Mouse (Mus musculus) Patski (cell line): ENCODE results near the gene Vwde. TPM values are rescaled to one million over a fixed set of nuclear protein-coding genes. Genes with fewer than 3 reads are reported as not detected.

Experiments used
- ATAC-seq: fragments of 100-300 bp; one replicate; pipeline ENCODE4 v1.8.0; 2021
- CTCF ChIA-PET: fragments of 350-600 bp; sonication (Branson Sonifier 250); formaldehyde crosslinking; loops from one replicate; lab custom pipeline; 2022; ENCODE audit warnings: inconsistent platforms; lab: Charles Lee
- POLR2A ChIA-PET: fragments of 350-600 bp; sonication (Branson Sonifier 250); formaldehyde crosslinking; loops from one replicate; lab custom pipeline; 2022; ENCODE audit warnings: antibody characterized with exemption, inconsistent platforms; lab: Charles Lee
- DNase-seq: peaks from one replicate; pipeline ENCODE4 v3.0.0-alpha.2; 2011; ENCODE audit warnings: low read depth, low spot score
- H3K27me3 ChIP-seq: fragments of 371-371 bp; one replicate; pipeline ENCODE4 v1.5.1; 2021
- CTCF ChIP-seq: fragments of 100-300 bp; IDR thresholded peaks from one replicate; pipeline ENCODE4 v1.5.1; 2021
- in situ Hi-C: fragments of 300-500 bp; cut with MboI; formaldehyde crosslinking; loops from 3 replicates; pipeline ENCODE4 v1.11.1; 2018; ENCODE audit warnings: low pct_unique_long_range_greater_than_20kb, mixed read lengths
- polyA plus RNA-seq: library from polyadenylated mRNA; unstranded; gene quantifications from one replicate; pipeline ENCODE4 v1.2.3, GENCODE M21; 2021

Gene Vwde
- polyA plus RNA-seq, 1 experiment from 2014 or later: not detected

- no peak for TF ChIP-seq CTCF
- ChIA-PET POLR2A (no interaction called here), CTCF (interaction anchor here (1.4 kb wide), 1 partner anchor 14 kb away, joined by 3 read pairs; no protein-coding TSS in a partner anchor)
- DNase-seq (no peak), ATAC-seq (no peak)
- peaks cover 27% of the 10 kb centered on the region for H3K27me3 ChIP-seq
- in situ Hi-C loops: loop anchor here (5.0 to 10.0 kb wide), 2 partner anchors 409 to 802 kb away; partner anchors contain the start of gene Thsd7a
Observed at GRCm38 (mm10) chr6:13153888-13154697, 70.7 kb downstream of the Vwde start.

DNA sequence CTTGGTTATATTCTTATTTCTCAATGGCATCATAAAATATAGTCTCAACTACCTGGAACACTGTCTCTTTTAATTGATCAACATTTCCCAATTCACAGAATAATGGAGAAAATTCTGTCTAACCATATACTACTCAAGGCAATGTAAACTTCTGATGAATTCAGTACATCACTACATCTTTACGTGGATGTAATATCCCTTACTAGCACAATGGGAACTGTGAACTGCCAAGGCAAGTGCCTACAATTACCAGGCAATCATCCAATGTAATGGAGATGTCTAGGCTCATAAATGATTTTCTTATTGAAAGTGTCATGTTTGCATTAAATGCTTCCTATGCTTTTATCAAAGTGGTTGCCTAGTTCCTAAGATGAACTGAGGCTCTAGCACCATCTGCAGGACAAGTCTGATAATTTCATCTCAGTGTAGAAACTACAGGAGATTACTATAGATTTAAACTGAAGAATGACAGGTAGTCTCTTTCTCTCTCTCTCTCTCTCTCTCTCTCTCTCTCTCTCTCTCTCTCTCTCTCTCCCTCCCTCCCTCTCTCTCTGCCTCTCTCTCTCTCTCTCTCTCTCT lies 72.6 kb downstream of the Vwde start:
- H3K27me3 ChIP-seq: peaks cover 17% of the 10 kb centered on the region
- POLR2A ChIA-PET: no interaction called here
- in situ Hi-C loops: loop anchor here (5.0 to 10.0 kb wide), 2 partner anchors 407 to 800 kb away; partner anchors contain the start of gene Thsd7a
- peak; percentile 12 for DNase-seq
- ATAC-seq: peak; percentile 71
- TF ChIP-seq CTCF: peak; percentile 61
- CTCF ChIA-PET: no interaction called here

GRCm38 (mm10) chr6:13137255-13137654 lies 87.5 kb downstream of the Vwde start:
- in situ Hi-C loops: no loop called here
- TF ChIP-seq CTCF: no peak
- POLR2A ChIA-PET: no interaction called here
- no peak for ATAC-seq
- CTCF ChIA-PET: interaction anchor here (0.7 to 1.5 kb wide), 2 partner anchors 12 to 14 kb away, joined by 3 read pairs; no protein-coding TSS in a partner anchor
- DNase-seq: no peak
- H3K27me3 ChIP-seq: peaks cover 8% of the 10 kb centered on the region

- H3K27me3 ChIP-seq: no peaks in the 10 kb centered on the region
- TF ChIP-seq CTCF: peak; percentile 24
- DNase-seq (no peak), ATAC-seq (no peak)
- CTCF ChIA-PET: interaction anchor here (1.0 to 1.7 kb wide), 2 partner anchors 8 to 22 kb away, joined by 3 to 4 read pairs; no protein-coding TSS in a partner anchor
- POLR2A ChIA-PET: no interaction called here
- in situ Hi-C loops: no loop called here
Observed at GRCm38 (mm10) chr6:13108662-13109061, 116.1 kb downstream of the Vwde start.

Other genes with a start within 250 kb of the Vwde start
- 137 TPM for gene Tmem106b, start 155.2 kb downstream of the Vwde start, polyA plus RNA-seq